Mouse (Mus musculus): ENCODE results near the gene Fshr.

Gene Fshr

DNA sequence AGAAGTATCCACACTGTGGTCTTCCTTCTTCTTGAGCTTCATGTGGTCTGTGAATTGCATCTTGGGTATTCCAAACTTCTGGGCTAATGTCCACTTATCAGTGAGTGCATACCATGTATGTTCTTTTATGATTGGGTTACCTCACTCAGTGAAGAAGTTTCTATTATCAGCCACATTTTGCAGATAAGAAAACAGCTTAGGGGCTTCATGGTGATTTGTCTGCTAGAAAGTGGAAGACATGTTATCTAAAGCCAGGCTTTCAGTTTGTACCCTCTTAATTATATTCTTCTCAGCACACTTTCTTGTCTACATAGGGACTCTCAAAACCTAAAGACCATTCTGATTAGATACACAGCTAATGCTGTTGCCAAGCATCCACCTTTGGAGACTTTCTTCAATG, 165.8 kb downstream of the Fshr start:
- DNase-seq (ENCODE audit: low spot score), result no peak

- no peak for DNase-seq (ENCODE audit: low spot score)
Observed at GRCm38 (mm10) chr17:89032981-89033380, 167.5 kb downstream of the Fshr start.

DNA sequence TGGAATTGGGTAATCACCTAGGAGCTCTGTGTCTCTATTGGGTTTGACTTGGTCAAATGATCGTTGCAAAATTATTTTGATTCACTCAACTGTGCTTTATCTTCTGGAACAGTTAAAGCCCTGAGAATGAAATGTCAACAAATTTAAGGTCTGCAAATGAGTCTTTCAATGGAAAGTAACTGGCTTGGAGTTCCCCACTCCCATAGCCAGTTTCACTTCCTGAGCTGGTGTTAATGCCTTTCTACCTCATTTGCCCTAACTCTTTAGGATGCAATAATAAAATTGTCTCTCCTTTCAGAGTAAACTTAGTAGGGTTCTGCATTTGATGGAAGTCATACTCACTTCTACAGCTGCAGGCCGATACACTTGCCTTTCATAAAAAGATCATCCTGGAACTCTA, 181.0 kb downstream of the Fshr start:
- DNase-seq (ENCODE audit: low spot score), result no peak

DNA sequence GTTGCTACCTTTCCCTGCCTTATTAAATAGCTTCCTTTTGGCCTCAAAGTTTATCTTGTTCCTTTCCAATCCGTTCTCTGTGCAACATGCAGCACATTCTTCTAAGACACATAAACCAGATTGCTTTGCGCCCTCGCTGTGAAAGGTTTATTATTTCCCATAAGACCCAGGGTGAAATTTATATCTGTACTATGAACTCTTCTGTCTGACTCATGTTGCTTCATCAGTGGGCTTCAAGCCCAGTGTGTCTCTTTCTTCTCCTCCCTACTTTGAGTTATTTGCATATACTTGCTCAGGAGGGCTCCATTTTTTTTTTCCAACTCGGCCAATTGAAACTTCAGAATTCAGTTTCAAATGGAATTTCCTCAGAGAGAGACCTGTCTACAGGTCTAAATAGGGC, 183.5 kb downstream of the Fshr start:
- no peak for DNase-seq (ENCODE audit: low spot score)

GRCm38 (mm10) chr17:89013691-89014090, 186.8 kb downstream of the Fshr start:
- DNase-seq (ENCODE audit: low spot score), result no peak

DNA sequence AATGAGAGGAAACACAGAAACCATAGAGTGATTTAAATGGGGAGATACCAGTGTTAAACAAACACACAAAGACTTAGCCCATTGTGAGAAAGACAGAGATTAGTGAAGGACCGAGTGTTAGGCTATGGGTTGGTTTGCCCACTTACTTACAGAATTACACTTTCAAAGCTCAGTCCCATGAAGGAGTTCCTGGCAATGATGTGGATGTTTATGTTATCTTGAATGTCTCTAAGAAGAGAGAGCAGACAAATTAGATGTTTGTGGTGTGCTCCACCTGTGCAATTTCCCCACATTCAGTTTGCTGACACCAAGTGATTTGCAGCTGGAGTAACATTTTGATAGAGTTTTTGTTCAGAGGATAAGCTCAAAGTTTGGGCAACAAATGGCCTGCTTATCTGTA, 191.4 kb downstream of the Fshr start:
- DNase-seq (ENCODE audit: low spot score), result no peak

GRCm38 (mm10) chr17:89008680-89009079, 191.8 kb downstream of the Fshr start:
- DNase-seq (ENCODE audit: low spot score), result no peak

- DNase-seq (ENCODE audit: low spot score), result no peak
Observed at GRCm38 (mm10) chr17:89005959-89006358, 194.5 kb downstream of the Fshr start.

GRCm38 (mm10) chr17:88999907-89000306, 200.6 kb downstream of the Fshr start:
- DNase-seq (ENCODE audit: low spot score), result no peak

DNA sequence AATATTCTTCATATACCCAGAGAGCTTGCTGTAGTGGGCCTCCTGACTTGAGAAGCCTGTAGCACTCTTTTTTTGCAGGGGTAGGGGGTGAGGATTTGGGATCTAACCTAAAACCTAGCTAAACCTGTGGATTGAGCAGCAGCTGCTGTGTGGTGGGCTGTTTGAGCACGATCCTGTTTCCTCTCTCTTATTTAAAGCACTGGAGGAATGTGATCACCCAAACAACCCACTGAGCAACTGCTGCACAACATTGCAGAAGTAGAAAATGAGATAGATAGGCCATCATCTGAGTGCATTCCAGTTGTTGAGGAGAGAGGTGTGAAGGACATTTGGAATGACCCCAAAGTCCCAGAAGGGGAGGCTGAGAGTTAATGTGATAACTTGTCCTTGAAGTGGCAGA, 202.2 kb downstream of the Fshr start:
- DNase-seq (ENCODE audit: low spot score), result no peak

DNA sequence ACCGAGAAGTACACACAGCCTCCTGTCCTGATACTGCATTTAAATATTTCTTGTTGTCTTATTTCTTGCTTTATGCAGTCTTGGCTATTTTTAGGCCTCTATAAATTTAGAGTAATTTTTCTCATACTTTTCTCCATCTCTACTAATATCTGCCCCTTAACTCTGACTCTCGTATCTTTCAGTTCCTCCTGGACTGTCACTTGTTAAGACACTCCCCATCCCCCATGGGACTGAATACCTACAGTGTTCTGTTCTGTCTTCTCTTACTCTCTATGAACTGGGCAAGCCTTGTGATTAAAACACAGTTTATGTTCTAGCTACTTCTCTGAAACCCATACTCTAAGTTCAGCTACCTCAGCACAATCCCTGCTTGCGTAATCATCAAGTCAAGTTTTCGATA, 209.2 kb downstream of the Fshr start:
- DNase-seq (ENCODE audit: low spot score), result no peak

DNA sequence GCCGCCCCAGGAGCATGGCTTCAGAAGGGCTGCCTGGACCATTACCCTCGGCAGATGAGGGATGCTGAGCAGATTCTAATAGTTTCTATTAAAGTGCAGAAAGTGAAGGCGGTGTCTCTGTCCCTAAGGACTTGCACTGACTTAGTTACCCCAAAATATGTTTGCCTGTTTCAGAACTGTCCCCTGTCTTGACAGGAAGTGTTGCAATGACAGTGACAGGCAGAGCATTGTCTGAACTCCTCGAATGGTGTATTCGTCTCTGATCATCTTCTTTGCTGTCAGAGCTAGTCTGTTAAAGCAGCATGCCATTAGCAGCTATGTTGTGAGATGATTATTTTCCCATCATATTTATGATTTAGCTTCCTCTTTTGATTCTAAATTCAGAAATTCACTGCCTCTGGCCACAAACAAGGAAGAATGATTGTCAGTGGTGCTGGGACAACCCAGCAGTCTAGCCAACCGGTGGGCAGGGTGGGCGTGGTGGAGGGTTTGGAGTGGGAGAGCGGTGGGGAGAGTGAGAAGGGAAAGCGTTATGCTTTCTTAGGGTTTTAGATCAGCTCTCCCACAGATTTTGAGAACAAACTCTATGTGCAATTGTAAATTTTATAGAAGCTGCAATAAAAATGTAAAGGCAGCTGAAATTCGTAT, 219.6 kb downstream of the Fshr start:
- no peak for DNase-seq (ENCODE audit: low spot score)

DNA sequence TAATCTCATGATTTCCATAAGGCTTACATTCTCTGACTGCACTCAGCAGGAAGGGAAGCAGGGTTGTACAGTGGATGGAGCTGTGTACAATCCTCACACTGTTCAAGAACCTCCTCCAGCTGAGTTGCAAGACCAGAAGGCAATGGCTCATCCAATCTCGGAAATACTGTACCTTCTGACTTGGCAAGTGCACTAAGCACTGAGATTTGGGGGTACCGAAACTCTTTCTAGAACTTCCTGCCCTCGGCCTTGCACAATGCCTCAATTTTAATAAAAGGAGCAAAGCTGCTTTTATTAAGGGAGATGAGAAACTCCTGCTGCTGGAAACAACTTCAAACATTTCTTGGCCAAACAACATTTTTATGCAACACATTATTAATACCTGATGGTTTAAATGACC, 225.9 kb downstream of the Fshr start:
- DNase-seq (ENCODE audit: low spot score), result no peak

GRCm38 (mm10) chr17:88966028-88966427, 234.4 kb downstream of the Fshr start:
- no peak for DNase-seq (ENCODE audit: low spot score)

- DNase-seq (ENCODE audit: low spot score), result peak; percentile 79
Observed at GRCm38 (mm10) chr17:88954011-88954410, 246.5 kb downstream of the Fshr start.

- DNase-seq (ENCODE audit: low spot score), result no peak
Observed at GRCm38 (mm10) chr17:88938153-88938681, 262.3 kb downstream of the Fshr start.

DNA sequence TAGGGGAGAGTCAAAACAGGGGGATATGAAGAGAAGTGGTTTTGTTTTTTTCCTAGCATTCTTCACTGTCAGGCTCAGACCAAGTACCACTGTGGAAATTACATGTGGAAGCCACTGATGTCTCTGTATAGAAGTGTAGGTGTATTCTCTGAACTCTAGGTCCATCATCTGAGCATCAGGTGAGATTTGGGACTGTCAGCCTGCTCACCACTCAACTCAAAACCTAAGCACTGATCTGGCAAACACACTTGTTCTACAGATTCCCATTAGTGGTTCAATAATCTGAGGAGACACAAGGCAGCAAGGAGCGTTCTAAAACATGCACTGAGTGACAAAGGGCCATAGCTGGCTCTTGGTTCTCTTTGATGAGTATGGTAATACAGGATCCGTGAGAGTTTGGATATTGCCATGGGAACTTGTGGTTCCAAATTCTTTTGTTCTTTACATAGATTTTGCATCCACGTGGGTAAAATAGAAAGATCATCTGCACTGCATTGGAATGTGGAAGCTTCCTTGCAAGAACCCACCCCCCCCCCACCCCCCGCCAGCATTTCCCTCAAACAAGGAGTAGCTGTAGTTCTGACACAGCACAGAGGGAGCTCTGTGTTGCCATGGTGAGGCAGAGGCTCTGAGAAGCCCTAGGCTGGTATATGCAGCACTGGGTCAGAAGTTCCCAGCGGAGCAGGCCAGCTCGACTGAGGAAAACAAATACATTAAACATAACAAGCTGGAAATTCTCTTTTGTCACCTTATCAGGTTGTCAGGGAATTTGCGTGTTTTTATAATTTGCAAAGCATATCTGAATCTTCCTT, 262.9 kb downstream of the Fshr start:
- DNase-seq (ENCODE audit: low spot score), result peak; percentile 49

DNA sequence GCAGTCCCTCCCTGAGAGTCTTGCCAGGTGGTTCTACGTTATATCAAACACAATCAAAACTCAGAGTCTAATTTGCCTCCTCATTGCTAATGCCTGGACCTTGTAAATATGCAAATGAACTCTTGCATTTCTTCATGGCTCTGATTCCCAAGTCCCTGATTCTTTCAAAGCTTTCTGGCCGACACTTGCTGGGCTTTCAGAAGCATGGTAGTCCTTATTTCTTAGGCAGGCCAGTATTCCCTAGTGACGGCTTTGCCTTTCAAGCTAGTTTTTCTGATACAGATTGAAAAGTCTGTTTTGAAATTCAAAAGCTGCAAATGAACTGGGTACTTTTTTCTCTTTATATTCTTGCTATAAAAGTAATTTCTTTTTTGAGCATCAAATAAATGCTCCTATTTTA, 263.5 kb downstream of the Fshr start:
- DNase-seq (ENCODE audit: low spot score), result no peak

Data from layer of hippocampus, adult 11-12 months (tissue).